Mouse (Mus musculus) urinary bladder, adult 2 months (tissue): Measurements from ENCODE around the gene Bdh1. TPM values are rescaled to one million over a fixed set of nuclear protein-coding genes. Genes with fewer than 3 reads are reported as not detected.
"Not testable (repeated sequence)": the region's sequence is repeated elsewhere in the genome, so short reads cannot be mapped to it uniquely, and the experiment has no call there.

Experiments used
- DNase-seq: peaks from one replicate; pipeline ENCODE4 v3.0.0; 2022; ENCODE audit warnings: low spot score
- polyA plus RNA-seq: library from polyadenylated mRNA; depleted of rRNA; stranded (reverse); fragments of >200 nt; gene quantifications from 2 replicates; pipeline ENCODE4 v1.2.3, GENCODE M21; 2012

Gene Bdh1
- polyA plus RNA-seq, 1 experiment: 177 TPM

DNA sequence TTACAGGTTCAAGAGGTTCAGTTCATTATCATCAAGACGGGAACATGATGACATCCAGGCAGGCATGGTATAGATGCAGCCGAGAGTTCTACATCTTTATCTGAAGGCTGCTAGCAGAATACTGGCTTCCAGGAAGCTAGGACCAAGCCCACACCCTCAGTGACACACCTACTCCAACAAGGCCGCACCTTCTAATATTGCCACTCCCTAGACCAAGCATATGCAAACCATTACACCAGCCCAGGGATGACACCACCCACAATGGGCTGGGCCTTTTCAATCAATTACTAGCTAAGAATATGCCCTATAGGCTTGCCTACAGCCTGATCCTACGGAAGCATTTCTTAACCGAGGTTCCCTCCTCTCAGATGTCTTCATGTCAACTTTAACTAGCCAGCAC, 42.9 kb downstream of the Bdh1 start:
- DNase-seq: no peak

DNA sequence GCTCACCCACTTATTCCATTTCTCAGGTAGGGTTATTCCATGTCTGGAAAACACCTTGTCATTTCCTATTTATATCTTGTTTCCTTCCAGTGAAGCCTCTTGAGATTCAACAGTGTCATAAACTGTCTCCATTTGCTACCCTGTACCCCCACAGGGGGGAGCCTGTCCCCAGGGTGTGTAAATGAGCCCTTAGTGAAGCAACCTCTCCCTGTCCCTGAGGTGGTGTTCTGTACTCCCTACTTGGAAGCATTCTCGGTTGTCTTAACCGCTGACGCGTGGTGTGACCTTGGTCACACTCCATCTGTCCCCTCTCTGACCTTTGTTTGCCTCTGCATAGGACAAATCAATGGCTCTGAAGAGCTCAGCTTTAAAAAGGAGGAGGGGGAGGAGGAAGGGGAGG, 43.5 kb downstream of the Bdh1 start:
- DNase-seq: no peak

DNA sequence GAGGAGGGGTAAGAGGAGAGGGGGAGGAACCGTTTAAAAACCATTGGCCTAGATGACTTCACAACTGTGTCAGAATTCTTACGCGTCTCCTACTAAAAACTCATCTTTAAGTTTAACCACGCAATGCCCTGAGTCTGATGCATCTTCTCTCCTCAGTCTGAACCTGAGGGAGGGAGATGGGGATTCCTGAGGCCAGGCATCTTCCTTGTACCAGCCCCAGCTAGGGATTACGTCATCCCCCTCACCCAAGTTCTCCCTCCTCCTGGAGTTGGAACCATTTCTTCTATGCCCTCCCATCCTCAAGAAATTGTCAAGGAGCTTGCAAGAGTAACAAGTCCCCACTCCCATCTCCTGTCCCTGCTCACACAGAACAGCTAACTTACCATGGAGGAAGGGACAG, 44.0 kb downstream of the Bdh1 start:
- no peak for DNase-seq

DNA sequence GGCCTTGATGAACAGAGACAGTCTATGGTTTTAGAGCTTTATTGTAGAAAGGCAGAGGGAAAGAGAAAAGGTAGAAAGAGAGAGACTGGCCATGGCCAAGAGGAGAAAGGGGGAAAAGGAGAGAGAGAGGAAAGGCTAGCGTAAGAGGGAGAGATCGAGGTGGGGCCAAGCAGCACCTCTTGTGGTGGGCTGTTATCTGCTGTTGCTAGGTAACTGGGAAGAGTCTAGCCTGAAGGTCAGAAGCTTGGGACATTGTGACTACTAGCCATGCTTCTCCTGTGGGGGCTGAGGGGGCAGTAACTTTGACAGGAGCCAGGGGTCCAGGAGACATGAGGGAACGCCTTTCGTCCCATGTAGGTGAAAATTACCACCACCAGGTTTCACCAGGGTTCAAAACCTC, 48.7 kb downstream of the Bdh1 start:
- not testable (repeated sequence) for DNase-seq

DNA sequence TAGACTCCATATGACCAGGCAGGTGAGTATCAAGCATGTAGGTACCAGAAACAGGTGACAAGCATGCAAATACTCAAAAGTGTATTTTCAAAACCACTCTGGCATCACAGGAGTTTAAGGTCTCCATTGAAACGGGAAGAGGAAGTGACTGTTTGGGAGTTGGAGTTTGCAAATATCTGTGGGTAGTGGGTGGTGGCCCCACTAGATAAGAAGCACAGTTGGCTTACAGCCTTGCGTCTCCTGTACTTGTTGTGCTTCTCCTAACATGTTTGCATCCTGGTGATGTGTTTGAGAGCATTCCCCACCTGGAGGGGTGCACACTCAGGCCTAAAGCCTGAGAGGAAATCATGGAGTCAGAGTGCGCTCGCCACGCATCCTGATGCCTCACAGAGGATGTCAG, 49.9 kb downstream of the Bdh1 start:
- no peak for DNase-seq

DNA sequence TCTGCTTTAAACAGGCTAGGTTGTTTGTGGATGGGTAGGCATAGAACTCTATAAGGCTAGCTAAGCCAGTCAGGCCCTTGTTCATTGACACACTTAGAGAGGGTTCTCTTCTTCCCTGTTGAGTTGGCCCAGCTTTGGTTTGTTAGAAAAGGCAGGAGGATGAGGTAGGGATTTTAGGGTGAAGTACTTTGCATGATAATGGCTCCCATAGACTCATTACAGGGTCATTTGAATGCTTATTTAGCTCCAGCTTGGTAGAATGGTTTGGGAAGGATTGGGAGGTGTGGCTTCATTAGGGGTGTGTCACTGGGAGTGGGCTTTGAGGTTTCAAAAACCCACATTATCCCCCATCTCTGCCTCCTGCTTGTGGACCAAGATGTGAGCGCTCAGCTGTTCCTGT, 51.1 kb downstream of the Bdh1 start:
- no peak for DNase-seq

DNA sequence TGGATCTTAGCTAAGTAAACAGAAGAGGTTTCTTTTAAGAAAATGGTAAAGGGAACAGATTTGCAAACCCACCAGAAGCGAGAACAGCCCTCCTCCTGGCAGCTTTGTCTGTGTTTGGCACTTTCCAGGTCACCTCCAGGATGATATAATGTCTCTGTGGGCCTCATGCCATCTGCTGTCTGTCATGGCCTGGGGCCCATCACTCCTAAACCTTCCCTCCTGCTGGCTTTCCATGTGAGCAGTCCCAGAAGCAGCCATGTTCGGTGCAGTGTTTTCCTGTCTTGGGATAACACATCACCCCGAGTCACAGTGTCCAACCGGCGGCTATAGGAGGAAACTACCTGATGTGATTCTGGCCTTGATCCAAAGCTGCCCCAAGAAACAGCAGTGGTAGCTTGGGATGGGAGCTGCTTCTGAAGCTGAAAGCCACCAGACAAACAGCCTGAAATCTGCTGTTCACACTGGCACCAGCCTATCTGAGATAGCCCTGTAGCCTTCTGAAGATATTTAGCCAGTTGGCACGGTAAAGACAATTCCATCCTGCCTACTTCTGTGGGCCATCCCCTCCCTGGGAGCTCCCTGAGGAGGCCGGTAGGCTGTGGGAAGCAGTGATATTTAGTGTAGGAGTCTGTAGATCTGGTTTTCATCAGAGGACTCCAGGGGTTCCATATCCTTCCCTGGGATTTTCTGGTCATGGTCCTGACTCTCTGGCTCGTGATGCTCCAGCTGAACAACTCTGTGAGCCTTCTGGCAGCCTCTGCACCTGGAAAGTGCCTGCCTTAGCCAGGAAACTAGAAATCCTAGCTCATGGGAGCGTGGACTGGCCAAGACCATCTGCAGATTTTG, 53.3 kb downstream of the Bdh1 start:
- no peak for DNase-seq

DNA sequence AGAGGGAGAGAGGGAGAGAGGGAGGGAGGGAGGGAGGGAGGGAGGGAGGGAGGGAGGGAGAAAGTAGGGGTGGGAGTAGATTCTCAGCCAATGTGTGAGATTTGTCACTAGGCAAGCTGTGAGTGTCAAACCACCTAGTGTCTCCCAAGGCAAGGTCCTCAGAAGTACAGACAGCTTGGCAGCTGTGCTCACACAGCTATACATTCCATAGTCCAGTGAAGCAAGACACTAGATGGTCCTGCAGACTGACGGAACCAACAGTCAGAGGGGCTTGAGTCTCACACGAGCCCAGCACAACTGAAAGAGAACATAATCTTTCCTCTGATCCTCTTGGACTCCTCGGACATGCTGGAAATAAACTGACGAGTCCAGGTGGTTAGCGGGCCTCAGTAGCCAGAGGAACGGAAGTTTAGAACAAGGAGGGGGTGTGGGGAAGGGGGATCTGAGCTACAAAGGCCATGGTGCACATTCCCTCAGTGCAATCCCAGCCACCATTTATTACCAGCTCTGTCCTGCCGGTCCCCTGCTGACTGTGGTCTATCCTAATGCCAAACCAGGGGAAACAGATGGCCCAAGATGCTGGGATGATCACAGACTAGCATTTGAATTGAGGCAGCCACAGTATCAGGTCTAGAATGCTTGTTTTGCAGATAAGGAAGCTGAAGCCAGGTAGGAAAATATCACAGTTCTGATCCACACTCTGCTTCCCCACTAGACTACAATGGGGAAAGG, 55.0 kb downstream of the Bdh1 start:
- DNase-seq: no peak

DNA sequence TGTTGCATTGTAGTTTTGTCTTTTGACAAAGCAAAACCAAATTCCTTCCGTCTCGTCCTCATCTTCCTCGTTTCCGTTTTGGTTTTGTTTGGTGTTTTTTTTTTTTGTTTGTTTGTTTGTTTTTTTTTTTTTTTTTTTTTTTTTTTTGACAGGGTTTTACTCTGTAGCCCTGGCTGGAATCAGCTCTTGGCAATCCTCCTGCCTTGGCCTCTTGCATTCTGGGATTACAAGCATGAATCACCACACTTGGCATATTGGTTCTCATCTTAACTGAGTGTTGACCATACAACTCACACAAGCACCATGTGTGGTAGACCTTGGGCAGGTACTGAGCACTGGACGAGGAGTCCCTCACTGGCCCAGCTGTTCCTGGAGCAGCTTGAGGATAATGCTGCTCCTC, 63.3 kb downstream of the Bdh1 start:
- no peak for DNase-seq

DNA sequence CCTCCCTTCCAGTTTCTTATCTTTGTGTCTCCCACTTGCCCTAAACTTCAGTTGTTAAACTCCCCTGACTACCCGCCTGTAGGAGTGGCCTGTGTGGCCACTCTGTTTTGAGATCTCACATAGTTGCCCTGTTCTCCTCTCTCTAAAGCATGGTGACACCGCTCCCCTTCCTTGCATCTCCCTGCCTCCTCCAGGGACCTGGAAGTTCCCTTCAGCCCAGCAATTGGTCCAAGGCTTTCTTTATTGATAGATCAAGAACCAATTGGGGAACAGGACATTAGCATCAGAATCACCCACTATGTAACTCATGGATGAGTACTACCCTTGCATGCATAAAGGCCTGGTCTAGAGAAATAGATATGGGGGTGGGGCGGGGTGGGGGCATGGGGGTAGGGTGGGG, 65.2 kb downstream of the Bdh1 start:
- no peak for DNase-seq

DNA sequence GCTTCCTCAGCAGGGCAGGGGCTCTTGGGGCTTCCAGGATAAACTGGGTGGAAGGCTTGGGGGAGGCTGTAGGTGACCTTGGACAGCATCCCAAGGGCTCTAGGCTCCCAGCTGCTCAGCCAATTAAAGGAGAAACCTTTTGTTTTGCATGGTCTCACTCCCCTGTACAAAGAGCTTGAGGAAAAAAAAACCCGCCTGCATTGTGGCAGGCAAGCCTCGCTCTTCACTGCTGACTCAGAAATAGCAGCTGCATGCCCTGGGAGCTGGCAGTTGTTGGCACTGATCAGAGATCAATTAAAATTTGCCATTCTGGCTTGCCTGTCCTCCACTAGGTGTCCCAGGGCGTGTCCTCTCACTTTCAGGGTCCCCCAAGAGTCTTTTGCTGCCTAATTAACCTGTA, 67.0 kb downstream of the Bdh1 start:
- no peak for DNase-seq

DNA sequence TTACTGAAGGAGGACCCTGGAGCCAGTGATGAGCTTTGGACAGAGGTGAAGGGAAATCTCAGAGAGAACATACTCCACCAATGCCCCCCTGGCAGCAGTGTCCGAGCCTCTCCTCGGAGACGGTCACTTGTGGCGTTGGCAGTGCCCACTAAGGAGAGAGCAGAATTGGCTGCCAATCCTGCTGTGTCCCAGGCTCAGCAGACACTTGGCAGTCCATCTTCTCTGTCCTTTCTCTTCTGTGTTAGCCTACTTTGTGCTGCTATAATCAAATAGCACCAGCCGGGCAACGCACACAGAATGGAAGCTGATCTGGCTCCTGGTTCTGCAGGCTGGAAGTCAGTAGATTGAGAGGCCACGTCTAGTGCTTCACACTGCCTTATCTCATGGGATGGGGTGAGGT, 68.9 kb downstream of the Bdh1 start:
- DNase-seq: no peak

DNA sequence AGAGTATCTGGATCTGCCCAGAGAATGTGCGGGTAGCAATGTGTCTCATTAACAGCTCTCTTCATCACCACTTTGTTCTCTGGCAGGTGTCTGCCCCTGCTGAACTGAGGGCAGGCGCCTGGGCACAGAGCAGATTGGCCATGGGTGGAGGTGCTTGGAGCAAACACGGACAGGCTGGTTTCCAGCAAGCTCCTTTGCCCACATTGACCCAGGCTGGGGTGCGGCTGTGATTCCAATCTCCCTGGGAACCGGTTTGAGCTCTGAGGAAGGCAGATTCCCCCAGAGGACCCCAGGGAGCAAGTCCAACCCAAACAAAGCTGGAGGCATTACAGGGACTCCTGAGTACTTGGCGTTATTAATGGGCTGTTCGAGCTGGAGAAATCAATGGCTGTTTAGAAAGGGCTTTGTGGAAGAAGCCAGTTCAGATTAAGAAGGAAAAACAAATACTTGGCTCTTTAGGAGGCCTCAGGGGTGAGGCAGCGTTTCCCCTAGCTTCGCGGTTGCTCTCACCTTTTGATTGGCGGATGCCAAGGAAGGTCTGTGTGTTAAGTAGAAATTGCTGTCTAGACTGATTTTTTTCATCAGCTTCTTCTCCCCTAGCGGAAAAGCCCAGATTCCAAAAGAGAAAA, 71.0 kb downstream of the Bdh1 start:
- DNase-seq: peak; percentile 38

DNA sequence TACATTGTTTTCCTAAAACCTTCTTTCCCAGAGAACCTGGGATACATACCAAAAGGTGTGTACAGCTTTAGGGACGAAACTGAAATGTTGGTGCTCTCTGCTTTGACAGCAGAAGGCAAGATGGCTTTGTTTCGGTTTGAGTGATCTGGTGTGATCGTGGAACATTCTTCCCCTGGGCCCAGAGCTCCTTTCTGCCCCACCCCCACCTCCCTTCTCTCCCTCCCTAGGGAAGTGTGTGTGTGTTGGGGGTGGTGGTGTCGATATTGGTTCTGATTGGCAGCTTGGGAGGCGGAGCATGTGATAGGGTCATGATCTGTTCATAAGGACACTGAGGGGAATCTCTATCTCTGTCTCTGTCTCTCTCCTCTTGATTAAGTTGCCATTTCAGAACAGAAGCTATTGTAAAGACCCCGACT, 71.5 kb downstream of the Bdh1 start:
- DNase-seq: no peak

DNA sequence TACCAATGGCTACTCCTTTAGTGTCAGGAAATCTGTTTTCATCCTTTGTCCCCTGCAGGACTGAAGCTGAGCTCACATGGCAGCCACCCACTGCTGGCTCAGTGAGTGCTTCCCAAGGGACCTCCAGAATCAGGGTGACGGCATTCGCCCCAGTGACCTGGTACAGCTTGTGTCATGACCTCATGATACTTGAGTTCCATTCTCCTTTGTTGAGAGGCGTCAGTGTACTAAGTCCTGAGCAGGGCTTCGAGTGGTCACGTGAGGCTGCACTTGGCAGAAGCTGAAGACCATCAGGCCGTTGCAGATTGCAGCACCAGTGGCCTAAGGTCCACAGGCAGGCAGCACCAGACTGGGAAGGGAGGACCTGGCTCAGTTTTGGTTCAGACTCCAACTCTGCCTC, 71.9 kb downstream of the Bdh1 start:
- DNase-seq: no peak

DNA sequence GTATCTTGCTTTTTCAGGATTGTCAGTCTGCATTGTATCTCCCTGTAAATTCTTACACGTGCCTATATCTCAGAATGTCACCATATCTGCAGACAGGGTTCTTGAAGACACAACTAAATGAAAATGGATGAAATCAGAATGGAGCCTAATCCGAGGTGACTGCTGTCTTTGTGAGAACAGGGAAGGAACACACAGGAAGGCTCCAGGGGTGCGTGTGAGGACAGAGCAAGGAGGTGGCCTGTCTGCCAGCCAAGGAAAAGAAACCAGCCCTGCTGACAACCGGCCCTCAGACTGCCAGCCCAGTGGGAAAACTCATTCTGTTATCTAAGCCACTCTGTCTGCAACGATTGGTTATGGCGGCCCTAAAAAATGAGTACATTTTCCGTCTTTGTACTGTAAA, 73.3 kb downstream of the Bdh1 start:
- DNase-seq: no peak

DNA sequence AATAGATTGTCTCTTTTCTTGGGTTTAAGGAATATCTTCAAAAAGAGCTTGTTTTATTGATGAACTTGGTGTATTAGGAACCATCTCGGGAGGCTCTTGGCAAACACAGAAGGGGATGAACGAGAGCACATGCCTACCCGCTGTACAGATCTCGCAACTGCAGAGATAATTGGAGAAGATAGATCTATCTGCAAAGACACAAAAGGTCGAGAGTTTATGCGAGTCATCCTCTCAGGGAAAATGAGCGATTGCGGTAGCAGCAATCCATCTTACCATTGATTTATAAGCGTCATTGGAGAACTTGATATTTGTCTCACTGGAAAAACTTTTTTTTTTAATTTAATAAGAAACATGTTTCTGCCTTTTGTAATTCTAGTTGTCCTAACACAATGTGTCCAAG, 73.7 kb downstream of the Bdh1 start:
- no peak for DNase-seq

DNA sequence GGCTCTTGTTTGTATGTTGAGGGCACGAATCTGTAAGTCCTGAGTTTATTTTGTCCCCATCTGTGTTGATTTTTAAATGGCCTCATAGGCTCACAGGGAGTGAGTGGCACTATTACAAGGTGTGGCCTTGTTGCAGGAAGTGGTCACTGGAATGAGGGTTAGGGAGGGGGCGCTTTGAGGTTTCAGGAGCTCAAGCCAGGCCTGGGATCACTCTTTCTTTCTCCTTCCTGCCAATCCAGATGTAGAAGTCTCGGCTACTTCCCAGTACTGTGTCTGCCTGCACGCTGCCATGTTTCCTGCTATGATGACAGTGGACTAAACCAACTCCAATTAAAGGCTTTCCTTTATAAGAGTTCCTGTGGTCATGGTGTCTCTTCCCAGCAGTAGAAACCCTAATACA, 76.3 kb downstream of the Bdh1 start:
- no peak for DNase-seq

DNA sequence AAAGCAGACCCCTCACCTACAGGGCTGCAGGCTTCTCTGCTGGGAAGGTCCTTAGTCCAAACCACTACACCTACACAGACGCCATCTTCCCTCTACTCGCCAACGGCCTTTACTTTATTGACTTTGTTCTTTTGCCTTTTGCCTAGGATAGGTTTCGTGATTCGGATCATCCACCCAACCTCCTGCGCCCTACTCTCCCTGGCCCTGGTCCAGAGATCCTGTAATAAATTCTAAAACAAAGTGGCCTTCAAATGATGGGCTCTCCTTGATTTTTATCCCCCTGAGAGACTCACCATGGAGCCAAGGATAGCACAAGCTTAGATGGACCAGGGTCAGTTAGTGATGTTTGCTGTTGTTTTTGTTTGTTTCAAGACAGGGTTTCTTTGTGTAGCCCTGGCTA, 76.9 kb downstream of the Bdh1 start:
- no peak for DNase-seq

DNA sequence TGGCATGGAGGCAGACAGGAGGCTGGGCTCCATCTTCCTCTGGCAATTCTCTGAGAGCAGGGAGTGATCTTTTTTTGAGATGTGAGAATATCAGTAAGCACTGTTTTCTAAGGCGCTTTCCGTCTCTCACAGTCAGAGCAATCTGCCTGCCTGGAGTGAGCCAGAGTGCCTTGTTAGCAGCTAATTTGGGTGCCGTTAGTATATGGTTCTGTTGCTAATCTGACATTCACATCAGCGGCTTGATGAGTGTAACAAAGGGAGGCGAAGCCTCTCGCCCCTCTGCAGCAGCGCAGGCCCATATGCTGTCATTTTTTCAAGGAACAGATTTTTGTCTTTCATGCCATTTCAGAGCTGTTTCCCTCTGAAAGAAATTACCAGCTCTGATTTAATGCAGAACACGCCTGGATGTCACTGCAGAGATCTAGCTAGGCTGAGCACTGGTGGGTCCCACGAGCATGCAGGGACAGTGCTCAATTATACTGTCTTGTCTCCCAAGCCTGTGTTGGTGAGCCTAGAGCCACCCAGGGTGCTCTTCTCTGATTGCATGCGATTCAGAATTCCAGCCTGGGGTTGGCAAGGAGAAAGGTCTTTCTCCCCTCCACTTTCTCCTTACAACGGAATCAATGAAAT, 77.7 kb downstream of the Bdh1 start:
- DNase-seq: no peak

DNA sequence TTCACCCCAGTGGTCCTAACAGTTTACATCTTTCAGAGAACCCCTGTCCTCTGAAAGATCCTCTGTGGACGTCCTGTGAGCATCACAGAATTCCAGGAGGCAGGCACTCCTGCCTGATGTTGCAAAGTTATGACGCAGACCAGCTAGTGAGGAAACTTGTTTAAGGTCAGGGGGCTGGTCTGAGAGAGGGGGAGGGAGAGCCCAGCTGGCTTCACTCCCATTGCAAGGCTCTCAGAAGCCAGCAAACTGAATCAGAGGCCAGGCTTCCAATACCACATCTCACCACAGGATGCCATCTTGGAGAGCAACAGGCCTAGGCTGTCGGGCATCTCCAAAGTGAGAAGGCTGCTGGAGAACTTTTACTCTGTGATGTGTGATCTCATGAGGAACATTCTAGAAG, 78.5 kb downstream of the Bdh1 start:
- no peak for DNase-seq

DNA sequence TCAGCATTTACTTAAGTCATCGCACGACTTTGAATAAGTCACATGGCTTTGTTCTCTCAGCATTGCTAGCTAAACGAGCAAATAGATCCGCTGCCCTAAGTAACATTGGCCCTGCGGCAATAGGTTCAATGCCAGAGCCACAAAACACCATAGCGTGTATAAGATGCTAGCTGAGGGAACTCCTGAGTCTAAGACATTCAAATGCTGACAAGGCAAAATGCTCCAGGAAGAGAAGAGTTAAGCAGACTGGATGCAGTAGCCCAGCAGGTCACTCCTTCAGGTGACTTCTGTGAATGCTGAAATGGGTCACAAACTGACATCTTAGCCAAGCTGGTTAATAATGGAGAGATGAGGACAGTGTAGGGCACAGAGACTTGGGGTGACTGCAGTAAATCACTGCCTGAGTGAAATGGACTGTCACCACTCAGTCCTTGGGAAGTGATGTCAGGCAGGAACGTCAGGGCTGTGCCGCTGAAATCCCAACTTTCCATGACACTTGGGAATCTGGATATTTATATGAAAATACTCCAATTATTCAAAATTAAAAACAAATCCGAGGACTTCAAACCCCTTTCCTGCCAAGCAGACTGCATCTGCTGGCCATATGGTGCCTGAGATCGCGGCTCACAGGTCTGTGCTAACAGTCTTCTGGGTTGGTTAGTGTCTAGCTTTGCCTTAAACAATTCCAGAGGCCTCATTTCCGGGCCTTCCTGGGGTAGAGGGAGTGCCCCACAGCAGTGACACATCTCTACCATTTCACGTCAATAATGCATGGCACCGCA, 79.1 kb downstream of the Bdh1 start:
- no peak for DNase-seq
